Mouse (Mus musculus) layer of hippocampus, adult 18-20 months (tissue): ENCODE measurements around the gene 2310011J03Rik. TPM values are rescaled to one million over a fixed set of nuclear protein-coding genes. Genes with fewer than 3 reads are reported as not detected.

ENCODE experiments used
- DNase-seq, 2 experiments: peaks; one replicate each; pipeline ENCODE4 v3.0.0; 2022; ENCODE audit warnings: low spot score in 2 of 2
- total RNA-seq, 2 experiments: library from RNA; stranded (reverse); gene quantifications; 2 replicates each; pipeline ENCODE4 v1.2.3; 2021

Gene 2310011J03Rik
- total RNA-seq, 2 experiments from 2014 or later, result 25.0 to 25.9 TPM

DNA sequence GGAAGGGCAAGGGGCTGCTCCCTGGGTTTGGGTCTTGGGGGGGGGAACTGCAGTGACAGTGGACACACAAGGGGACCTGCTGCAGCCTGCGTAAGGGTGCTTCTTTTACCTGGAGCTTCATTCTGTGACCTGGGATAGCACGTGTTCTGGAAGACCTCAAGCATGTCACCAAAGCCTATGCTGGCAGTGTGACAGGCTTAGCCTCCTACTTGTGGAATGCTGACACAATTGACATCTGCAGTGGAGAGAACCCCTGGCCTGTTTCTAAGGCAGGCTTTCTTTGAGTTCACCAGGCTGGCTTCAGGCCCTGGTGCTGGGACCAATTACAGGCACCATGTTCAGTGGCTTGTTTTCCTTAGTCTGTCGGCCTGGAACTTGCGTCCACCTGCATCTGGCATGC lies 26.0 kb downstream of the 2310011J03Rik start:
- no peak for DNase-seq

DNA sequence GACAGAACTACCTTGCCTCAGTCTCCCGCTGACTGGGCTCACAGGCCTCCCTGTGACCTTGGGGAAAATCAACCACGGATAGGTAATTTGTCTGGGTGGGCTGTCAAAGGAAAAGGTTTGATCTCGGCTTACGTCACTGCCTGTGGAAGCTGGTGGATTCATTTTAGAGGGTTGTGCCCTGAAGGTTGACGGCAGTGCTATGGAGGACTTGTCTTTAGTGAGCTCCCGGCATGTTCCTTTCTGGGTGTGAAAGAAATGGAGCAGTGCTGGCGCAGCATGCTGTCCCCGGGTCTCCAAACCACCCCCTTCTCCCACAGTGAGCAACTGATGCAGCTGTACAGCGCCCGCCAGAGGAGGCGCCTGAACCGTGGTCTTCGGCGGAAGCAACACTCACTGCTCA lies 27.0 kb downstream of the 2310011J03Rik start:
- DNase-seq, result no peak

DNA sequence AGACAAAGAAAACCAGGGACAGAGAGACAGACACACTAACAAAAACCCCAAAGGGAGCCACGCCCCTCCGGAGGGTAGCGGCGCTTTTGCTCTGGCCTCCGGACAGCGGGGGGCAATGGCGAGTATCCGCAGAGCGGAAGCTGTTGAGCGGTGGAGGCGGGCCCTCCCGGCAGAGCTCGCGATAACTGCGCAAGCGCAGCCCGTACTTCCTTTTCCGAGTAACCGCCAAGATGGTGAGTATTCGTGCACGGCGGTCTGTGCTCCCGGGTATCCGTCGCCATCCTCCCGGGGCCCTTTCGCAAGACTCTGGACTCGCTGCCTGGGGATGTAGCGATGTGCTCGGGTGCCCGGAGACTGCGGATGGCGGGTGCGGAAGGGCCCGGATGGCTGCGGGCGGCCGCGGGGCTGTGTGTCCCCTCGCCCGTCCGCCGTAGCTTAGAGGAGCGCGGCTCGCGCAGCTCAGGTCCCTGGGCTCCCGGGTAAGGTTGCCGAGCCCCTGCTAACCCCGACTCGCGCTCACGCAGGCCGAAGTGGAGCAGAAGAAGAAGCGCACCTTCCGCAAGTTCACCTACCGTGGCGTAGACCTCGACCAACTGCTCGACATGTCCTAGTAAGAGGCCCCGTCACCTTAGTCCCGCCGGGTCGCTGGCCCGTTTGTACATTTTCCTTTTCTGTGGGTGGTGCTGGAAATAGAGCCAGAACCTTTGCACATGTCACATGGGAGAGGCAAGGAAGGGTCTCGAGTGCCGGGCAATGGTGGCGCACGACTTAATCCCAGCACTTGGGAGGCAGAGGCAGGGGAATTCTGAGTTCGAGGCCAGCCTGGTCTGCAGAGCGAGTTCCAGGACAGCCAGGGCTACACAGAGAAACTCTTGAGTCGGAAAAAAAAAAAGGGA lies 27.8 kb downstream of the 2310011J03Rik start, which contains the start of gene Rps15:
Rps15 (plus strand) TSS at position 203 of the 896 bp plus-strand sequence.
- DNase-seq, result peak; percentile 89 to 94

DNA sequence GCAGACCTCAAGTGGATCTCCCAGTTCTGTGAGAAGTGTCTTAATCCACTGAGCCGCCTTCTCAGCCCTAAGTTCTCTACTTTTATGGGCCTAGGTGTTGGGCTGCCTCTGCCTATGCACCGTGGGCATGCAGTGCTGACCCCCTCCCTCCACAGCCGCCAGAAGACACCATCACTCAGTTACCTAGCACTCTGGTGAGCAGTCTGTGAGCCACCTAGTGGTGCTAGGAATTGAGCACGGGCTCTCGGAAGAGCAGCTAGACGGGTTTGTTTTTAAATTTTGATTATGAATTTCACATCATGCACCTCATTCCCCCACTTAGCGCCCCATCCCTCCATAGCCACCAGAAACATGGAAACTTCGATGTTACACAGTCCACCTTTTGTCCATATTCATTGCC lies 31.7 kb downstream of the 2310011J03Rik start:
- no peak for DNase-seq

DNA sequence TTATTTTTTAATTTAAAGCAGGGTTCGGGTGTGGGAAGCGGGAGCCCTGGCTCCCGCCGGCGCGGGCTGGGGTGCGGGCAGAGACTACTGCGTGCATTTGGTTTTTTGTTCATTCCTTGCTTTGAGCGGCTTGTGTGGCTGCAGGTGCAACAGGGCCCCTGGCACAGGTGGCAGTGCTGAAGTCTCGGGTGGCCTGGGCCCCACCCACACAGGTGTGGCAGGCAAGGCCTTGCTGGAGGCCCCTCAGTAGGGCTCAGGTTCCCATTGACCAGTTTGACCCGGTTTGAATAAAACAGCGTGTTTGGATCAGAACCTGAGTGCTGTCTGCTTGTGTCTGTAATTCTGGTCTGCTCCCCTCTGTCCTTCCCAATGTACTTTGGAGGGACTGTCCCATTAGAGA lies 32.2 kb downstream of the 2310011J03Rik start:
- no peak for DNase-seq

DNA sequence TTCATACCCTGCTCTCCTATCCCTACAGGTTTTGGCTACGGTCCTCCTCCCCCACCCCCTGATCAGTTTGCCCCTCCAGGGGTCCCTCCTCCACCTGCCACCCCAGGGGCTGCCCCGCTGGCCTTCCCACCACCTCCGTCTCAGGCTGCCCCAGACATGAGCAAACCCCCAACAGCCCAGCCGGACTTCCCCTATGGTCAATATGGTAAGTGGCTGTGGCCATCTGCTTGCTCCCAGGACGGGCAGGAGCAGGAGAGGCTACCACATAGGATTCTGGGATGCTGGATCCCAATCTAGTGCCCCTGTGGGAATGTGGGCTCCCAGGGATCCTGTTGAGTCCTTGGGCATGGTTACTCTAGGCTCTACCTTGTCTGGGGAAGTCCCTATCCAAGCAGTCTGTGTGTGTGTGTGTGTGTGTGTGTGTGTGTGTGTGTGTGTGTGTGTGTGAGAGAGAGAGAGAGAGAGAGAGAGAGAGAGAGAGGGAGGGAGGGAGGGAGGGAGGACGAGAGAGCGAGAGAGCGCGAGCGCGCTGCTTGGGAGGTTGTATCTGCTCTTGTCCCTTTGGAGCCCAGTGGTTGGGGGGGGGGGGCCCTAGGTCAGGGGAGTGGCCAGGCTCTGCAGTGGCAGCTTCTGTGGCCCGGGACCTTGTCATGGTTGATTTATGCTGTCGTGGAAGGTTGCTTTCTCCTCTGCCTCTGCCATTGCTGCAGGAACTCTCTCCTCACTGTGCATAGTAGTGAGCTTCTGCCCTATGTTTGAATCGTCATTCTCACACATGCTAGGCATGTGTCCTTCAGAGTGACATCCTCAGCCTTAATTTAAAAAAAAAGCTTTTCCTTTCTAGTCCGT lies 34.9 kb downstream of the 2310011J03Rik start:
- no peak for DNase-seq

DNA sequence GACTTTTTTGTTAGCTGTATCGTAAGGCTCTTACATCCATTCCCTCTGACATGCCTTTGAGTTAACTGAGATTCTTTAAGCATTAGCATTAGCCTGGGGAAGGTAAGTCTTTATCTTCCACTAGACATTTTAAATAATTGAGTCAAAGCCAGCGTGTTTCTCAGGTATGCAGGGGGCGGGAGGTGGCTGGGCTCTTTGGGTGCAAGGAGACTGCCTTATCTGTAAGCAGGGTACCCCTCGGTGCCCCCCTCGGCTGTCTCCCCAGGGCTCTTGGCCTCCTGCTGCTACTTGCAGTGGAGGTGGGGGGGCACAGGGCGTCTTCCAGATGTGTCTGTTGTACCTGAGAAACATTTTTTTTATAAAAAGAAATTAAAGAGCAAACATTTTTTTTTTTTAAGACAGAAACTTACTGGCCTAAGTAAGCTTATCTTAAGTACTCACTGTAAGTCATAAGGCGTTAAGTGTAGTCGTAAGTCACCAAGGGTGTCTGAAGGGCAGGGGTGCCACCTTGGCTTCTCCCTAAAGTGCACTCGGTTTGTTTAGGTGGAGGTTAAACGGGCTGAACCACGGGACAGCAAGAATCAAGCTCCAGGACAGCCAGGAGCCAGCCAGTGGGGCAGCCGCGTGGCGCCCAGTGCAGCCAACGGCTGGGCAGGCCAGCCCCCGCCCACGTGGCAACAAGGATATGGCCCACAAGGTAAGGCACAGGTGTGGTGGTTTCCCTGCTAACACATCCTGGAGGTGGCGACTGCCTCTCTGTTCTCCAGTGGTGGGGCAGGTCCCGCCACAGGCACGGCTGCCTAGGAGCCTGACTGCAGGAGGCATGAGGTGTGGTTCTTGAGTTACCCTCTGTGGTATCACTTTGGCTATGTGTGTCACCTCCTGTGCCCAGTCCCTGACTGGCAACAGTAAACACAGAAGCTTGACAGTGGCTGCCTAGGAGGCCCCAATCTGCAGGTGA lies 37.6 kb downstream of the 2310011J03Rik start:
- DNase-seq, result no peak

DNA sequence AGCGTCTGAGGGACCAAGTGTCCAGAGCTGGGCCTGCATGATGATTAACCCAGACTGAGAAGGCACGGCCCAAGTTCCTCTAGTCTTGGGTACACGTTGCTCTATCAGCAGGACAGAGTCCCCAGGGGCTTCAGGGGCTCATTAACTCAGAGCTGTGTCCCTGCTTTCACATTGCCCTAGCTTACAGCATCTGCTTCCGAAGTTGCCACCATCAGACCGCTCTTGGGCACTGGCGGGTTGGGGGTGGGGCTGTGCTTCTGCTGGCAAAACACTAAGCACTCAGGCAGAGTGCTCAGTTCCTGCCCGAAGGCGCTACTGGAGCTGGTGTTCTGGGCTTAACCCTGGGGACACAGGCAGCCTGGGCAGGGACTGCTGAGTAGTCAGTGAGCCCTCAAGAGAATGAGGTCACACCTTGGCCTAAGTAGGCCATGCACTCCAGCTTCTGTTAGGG lies 38.4 kb downstream of the 2310011J03Rik start:
- DNase-seq, result no peak

DNA sequence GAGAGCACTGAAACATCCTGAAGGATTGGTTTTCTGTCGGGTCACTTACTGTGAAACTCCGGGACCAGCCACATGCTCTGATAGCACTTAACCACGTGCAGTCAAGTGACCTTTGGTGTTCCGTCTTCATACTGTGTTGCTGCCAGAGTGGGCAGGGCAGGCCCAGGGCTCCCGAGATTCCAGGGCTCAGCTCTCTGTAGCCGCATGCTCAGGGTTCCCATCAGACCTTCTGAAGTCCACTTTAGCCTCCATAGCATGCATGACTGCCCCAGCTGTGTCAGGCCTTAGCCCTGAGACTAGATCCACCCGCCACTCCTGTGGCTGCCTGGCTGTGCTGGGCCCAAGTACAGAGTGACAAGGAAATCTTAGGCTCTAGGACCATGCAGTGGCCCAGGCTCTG lies 39.0 kb downstream of the 2310011J03Rik start:
- no peak for DNase-seq

DNA sequence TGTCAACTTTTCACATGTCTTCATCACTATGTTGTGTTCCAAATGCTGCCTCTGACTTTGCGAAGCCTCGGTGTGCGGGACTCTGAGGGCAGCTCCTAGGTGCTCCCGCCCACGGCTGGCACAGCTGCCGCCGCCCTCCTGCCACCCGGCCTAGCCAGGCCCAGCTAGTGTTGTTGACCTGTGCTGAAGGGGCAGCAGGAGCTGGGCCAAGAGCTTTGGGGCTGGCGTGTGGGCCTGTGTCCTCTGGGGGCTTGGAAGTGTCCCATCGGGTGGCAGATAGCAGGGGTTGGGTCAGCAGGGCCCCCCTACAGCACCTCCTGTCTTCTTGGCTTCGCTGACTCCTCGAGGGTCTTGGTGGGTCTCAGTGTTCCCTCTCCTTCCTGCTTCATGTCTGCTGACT lies 41.1 kb downstream of the 2310011J03Rik start:
- no peak for DNase-seq

DNA sequence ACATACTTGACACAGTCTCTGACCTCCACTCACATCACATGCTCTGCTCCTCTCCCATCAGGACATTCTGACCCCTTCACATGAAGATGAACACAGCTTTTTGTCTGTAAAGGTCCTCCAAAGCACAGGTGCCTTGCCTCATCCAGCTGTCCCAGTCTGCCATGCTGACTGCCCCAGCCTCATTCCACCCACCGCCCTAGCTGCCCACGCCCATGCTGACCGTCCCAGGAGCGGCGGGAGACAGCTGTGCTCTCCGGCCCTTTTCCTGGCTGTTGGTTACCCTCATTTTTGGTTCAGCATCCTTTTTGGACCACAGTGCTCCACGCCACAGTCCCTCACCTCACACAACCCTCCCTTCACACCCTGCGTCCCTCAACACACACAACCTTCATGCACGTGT lies 41.9 kb downstream of the 2310011J03Rik start:
- no peak for DNase-seq

DNA sequence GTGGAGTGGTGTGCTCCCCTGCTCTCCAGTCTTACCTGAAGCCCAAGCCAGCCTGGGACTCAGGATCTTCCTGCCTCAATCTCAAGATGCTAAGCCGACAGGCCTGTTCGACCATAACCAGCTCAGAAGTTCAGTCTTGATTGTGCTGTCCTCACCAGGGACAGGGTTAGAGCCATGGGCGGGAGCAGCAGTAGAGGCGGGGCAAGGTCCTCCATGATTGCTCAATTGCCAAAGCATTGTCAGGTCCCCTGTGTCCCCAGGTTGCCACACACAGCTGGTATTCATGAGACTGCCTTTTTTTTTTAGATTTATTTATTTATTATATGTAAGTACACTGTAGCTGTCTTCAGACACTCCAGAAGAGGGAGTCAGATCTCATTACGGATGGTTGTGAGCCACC lies 44.1 kb downstream of the 2310011J03Rik start:
- no peak for DNase-seq

DNA sequence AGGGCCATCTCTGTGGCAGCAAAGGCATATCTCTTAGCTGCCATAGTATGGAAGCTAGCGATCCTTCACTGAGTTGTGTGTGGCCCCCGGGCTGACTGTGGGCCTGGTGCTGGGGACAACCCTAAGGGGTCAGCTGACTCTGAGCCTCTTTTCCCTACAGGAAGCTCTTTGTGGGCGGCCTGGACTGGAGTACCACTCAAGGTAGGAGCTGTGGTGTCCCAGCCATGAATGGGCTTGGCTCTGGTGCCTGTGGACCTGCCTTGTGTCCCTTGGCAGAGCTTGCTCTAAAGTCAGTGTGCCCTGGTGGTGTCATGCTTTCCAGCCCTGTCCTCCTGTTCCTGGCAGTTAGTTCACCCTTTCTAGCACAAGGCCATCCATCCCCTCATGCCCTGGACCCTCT lies 46.5 kb downstream of the 2310011J03Rik start:
- DNase-seq, result no peak

DNA sequence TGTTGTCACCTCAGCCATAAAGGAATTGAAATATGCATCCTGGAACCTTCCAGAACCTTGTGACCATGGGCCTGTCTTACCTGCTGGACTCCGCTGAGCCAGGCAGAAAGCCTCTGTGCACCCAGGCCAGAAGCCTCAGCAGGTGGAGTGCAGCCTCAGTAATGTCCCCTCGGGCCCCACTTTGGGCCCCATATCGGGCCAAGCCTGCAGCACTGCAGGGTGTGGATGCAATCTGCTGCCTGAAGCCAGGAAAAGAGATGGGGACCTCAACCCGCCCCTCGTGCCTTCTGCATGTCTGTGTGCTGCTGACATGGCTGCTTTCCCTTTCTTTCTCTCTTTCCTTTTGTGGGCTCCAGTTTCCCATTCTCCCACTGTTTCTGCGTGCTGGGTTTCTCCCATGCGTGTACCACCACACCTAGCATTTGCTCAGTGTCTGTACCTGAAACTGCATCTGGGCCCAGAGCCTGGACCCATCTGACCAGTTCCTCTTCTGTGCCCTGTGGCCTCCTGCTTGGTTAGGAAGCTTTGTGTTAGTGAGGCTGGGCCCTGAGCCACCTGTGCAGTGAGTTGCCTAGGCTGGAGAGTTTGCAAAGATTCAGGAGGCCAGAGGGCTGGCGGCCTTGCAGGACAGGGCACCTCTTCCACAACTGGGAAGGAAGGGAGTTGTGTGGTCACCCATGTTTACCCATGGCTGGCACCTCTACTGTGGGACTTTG lies 48.3 kb downstream of the 2310011J03Rik start:
- DNase-seq, result no peak

DNA sequence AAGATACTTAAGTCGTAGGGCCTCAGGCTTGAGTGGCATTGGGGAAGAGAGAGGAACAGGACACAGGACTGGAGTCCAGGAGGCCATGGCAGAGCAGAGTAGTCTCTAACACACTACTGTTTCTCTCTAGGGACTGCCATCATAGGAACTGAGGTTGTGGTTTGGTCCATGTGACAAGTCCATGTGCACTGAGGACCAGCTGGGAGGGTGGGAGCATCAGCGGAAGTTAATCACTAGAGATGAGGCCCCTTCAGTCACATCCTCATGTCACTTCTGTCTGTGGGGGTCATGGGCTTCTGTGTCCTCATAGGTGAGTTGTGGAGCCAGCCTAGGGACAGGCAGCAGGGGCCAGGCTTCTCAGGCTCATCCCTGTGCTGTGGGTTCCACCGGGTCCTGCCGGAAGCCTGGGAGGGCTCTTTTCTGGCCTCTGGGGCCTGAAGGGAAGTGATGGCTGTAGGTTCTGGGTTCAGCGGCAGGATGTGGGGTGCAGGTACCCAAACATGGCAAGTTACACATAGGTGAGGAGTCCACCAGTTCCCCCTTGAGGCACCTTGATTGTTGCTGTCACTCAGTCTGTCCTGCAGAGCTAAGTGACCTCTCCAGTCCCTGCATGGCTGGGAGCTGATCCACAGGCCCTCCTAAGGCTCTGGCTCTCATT lies 49.0 kb downstream of the 2310011J03Rik start:
- no peak for DNase-seq

DNA sequence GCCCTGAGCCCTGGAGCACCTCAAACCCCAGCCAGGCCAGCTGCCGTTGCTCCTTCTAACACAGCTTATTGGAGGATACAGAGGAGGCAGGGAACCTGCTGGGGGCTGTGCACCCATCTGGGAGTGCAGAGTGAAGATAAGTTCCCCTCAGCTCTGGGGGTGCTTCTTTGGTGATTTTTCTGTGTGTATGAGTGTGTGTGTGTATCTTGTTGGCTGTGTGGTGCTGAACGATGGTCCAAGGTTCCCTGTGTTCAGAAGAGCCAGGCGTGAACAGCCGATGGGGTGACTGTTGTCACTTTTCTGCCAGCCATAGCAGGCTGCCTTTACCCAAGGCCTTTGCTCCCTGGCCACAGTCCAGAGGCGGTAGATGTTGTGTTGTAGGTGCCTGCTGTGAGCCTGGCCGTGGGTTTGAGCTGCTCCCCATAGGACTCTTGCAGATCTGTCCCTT lies 49.6 kb downstream of the 2310011J03Rik start:
- DNase-seq, result no peak

DNA sequence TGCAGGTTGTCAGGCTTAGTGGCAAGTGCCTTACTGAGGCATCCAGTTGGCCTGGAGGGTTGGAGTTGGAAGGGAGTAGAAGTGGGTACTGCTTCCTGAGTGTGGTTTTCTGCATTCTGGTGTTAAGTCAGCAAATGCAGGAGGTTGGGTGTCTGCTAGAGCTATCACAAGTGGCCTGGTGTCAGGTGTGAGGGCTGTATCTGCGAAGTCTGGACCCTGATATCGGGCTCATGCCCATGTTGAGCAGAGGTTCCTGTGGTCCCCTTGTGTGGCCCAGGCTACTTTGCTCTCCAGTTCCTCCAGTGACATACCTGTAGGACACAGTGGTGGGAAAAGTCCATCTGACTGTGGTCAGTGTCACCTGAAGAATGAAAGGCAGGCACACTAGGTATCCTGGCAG lies 50.2 kb downstream of the 2310011J03Rik start:
- no peak for DNase-seq
